Mouse (Mus musculus) T-helper 17 cell (primary cell): ENCODE measurements around the gene Tldc1.

Experiments
- in situ Hi-C, 2 experiments: fragments of 300-600 bp; cut with MboI, MseI; formaldehyde crosslinking; loops; 1 replicate in 1 of 2; 2 replicates in 1 of 2; pipeline ENCODE4 v1.15.1; 2025; ENCODE audit warnings: high pct_unique_total_duplicates in 2 of 2

Gene Tldc1

DNA sequence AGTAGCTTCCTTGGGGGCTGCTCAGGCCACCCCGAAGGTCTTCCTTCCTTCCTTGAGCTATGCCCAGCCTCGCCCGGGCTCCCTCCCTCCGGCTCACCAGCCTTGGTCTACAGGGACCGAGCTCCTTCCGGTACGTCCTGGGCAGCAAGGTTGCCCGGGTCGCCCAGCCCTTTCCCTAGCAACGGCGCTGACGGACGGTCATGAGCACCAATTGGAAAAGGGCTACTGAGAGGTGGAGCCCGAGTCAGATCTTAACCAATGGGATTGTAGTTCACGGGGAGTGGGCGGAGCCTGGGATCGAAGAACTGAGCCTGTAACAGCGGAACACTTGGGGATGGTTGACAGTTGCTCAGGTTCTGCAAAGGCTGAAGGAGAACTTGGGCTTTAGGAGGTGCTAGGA is at the start of gene Tldc1:
Tldc1 (minus strand) TSS at position 154 of the 400 bp plus-strand sequence.
- in situ Hi-C loops, result loop anchor here (5.0 to 25.0 kb wide), 4 partner anchors 64 to 1809 kb away; partner anchors contain the start of genes Cotl1 (in 1 of the 2), Fbxo31 (in 1 of the 2) and Map1lc3b (in 1 of the 2)

DNA sequence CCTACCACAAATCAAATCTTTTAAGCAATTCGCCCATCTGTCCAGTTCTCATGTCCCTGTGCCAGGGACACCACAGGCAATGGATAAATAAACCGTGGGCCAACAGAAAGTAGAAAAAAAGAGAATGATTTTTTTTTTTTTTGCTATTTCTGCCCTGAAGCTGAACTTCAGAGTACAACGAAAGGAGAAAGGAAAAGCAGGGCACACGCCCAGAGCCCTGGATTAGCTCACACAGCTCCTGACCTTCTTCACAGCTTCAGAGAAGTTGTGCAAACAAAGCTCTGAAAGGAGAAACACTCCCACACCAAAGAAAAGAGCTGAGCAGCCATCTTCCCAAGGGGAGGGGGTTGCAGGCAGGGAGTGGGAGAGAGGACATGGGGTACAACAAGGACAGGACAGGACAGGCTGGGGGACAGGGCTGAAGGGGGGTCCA is 49.5 kb upstream of the Tldc1 start:
- in situ Hi-C loops, result no loop called here

- in situ Hi-C loops, result no loop called here
Measured at GRCm38 (mm10) chr8:119826982-119827381, 48.8 kb upstream of the Tldc1 start.

DNA sequence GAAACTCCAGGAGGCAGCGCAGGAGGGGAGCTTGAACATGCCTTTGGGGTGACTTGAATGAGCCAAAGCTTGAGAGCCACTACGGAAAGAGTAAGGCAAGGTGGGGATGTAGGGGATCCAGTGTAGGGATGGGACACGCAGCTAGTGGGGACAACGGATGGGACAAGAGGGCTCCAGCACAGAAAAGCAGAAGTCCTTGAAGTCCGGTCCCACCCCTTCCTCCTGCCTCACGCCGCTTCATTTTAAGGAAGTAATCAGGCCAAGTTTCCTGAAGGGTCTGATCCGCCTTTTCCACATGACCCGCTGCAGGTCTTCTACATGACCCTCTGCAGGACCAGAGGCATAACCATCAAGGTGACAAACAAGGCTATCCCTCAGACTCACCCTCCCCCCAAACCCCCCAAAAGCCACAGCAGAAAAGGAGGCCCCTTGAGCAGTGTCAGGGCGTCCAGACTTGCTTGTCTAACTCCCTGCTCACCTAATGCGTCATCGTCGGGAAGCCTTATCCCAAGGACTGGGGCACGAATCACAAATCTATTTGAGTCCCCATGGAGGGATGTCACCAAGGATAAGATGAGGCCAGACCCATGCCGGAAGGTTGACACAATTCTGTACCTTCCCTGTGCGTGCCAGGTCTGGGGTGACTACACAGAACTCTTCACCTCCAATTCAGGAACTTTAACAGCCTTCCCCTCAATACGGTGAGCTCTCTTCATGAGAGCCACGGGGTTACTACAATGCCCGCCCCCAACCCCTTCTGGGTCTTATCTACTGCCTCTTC is 47.9 kb upstream of the Tldc1 start:
- in situ Hi-C loops, result no loop called here

- in situ Hi-C loops, result no loop called here
Measured at GRCm38 (mm10) chr8:119824809-119825273, 46.6 kb upstream of the Tldc1 start.

GRCm38 (mm10) chr8:119824100-119824499 is 45.9 kb upstream of the Tldc1 start:
- in situ Hi-C loops, result no loop called here

DNA sequence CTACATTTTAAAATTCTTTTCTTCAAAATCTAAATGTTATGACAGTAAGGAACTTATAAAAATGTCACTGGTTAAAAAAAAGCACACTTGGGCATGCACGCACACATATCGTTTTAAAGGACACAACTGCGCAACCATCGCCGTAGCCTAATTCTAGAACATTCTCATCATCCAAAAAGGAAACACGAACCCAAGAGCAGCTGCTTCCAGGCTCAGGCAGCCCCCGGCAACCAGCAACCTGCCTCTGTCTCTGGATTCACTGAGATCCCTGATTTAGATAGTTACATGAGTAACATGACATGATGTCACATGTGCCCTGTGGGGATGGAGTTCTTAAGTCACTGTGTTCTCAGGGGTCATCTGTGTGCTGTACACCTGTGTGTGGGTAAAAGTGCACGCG is 45.1 kb upstream of the Tldc1 start:
- in situ Hi-C loops, result no loop called here

GRCm38 (mm10) chr8:119821691-119822090 is 43.5 kb upstream of the Tldc1 start:
- in situ Hi-C loops, result no loop called here

DNA sequence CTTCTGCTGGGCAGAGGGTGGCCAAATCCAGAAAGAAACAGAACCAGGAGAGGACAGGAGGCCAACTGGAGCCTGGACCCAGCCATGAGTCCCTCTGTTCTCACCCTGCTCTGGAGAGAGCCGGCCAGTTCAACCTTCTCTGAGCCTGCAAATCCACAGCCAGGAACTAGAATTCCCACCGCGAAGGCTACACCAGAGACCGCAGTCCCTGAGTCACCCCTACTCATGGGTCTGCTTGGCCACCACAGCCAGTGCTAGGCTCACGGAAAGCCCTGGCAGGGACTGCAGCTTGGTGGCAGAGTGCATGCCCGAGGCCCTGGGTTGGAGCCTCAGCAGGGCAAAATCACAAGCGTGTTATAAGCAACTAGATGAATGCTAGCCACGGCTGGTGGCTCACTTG is 41.8 kb upstream of the Tldc1 start:
- in situ Hi-C loops, result no loop called here

GRCm38 (mm10) chr8:119819316-119819715 is 41.1 kb upstream of the Tldc1 start:
- in situ Hi-C loops, result no loop called here

GRCm38 (mm10) chr8:119817446-119817845 is 39.2 kb upstream of the Tldc1 start:
- in situ Hi-C loops, result no loop called here

- in situ Hi-C loops, result no loop called here
Measured at GRCm38 (mm10) chr8:119816219-119816618, 38.0 kb upstream of the Tldc1 start.

DNA sequence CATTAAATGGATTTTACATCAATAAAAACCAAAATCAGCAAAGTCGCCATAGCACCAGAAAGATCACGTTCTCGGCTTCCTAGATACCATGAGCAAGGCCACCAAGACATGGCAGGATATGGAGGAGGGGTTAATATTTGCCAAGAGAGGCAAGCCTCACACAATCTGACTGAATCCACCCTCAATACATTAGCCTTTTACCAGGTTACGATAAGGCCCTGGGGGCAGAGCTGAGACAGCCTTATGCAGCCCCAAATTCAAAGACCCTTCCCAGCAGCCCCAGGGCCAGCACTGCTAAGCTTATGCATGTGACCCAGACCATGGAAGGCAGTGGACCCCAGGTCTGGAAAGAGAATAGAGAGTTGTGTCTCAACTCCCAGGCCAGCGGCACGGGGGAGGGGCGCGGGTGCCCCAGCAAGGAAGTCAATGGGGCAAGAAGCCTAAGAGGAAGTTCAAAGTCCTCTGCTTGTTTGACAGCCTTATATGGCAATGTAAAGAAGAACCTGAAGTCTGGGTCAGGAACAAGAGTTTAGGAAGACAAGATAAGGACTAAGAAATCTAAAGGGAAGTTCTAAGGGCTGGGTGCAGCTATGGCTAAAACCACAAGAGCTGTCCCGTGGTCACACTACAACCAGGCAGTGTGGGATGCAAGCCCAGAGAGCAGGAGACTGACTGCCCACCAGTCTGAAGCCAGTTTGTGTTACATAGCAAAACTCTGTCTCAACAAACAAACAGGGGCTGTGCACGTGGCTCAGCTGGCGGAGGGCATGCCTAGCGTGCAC is 34.6 kb upstream of the Tldc1 start:
- in situ Hi-C loops, result no loop called here

DNA sequence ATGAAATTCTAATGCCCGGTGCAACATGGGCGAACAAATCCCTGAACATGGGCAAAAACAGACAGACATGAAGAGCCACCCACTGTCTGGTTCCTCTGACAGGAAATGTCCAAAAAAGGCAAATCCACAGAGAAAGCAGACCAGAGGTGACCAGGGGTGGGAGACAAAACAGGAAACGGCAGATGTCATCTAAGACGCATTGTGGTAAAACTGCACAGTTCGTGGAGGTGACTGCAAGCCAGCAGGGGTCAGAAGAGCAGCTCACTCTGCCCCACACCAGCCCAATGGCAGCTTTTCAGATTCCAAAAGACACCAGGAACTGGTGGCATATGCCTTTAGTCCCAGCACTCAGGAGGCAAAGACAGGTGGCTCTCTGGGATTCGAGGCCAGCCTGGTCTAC is 33.7 kb upstream of the Tldc1 start:
- in situ Hi-C loops, result no loop called here

DNA sequence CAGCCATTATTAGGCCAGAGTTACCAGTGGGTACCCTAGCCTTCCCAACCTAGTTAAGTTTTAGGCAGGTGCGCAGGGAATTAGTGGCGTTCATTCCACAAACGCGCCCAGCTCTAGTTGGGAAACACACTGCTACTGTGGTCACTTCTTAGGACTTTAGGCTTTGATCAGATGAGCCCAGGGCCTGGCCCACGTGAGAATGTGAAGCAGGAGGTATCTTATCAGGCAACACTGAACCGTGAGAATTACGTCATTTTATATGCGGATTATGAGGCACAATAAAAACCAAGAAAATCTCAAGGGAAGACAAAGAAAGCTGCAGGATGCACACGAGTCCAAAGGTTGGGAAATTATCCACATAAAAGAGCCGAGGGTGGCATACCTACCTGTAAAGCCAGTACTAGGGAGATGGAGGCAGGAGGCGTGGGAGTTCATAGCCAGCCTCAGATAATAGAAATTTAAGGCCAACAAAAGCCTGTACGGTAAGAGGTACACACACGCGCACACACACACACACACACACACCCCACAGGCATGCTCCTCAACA is 32.8 kb upstream of the Tldc1 start:
- in situ Hi-C loops, result no loop called here

DNA sequence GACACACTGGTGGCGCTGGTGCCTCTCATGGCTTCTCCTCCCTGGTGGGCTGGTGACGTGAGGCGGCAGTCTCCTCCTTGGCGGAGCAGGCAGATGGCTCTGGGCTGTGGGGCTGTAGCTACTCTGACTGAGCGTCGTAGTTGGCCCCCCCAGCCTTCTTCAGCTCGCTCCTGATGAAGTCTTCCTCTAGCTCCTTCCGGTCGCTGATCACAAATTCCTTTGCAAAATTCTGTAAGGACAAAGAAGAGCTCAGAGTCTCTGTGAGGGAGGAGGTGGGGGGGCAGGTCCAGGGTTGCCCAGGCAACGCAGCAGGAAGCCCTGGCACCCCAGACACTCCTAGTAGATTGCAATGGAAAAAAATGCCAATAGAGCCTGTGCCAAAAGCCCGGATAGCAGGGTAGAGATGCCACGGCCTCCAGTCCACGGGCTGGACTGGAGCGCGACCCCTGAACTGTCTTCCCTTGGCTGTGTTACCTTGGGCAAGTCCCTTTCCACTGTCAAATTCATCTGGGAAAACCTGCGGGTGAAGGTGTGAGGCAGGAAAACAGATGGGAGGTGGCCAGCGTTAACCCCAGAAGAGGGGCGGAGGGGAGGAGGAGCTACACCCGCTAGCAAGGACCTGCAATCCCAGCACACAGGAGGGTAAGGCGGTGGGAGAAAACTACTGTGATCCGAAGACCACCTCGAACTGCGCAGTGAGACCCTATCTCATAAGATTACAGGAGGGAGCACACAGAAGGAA is 32.1 kb upstream of the Tldc1 start:
- in situ Hi-C loops, result no loop called here

DNA sequence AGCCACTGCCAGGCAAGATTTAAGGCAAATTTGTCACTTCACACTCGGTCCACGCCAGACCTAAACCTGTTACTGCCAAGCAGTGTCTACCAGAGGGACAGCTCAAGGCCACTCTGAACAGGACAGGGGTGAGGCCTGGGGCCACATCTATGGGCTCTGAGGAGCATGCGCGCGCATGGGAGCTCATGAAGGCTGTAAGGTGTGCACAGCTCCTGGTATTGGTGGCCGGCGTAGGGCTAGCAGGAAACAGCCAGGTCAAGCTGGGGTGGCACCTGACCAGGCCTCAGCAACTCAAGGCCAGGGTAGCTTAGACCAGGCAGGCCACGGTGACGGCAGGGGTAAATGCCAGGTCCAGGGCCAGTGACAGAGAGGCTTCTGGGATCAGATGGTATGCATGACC is 31.4 kb upstream of the Tldc1 start:
- in situ Hi-C loops, result no loop called here

DNA sequence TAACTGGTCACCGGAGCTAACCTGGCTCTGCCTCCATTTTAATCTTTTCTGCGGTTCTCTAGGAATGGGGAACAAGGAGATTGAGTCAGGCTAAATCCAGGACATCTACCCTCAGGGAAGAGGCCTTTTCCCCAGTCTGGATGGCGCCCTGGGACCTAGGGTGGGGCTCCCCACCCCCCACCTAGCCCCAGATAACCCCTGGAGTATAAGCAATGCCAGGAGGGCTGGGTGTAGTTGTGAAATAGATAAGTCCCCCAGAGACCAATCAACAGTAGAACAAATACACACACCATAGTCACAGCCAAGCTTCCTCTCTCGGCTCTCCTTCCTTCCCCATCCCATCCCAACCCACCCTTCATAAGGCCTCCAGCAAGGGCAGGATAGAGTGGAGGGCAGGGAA is 29.5 kb upstream of the Tldc1 start:
- in situ Hi-C loops, result no loop called here

- in situ Hi-C loops, result no loop called here
Measured at GRCm38 (mm10) chr8:119806422-119807263, 28.4 kb upstream of the Tldc1 start.

GRCm38 (mm10) chr8:119805275-119805674 is 27.1 kb upstream of the Tldc1 start:
- in situ Hi-C loops, result no loop called here

DNA sequence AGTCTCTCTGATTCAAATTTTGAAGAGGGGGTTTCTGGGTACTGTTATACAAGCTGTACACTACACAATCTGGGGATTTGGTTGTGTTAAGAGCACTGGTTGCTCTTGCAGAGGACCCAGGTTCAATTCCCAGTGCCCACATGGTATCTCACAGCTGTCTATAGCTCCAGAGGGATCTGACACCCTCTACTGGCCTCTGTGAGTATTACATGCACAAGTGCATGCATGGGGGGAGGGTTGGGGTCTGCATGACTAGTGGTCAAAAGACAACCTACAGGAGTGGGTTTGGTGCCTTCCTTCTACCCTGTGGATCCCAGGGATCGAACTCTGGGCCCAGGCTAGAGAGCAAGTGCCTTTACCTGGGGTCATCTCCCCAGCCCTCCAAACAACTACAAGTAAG is 24.4 kb upstream of the Tldc1 start:
- in situ Hi-C loops, result no loop called here
